Mouse (Mus musculus): ENCODE results near the gene Rhobtb1. TPM values are rescaled to one million over a fixed set of nuclear protein-coding genes. Genes with fewer than 3 reads are reported as not detected.

The Rhobtb1 gene
- polyA plus RNA-seq, 1 experiment from 2014 or later = 18.1 TPM

- ATAC-seq (ENCODE audit: low FRiP score, low TSS enrichment) (no peak), DNase-seq (no peak)
- Histone ChIP-seq H3K27ac (replicated peaks; ENCODE audit: low read depth, low read length) (no peak overlapping the region), H3K4me1 (ENCODE audit: control insufficient read depth, insufficient read depth, low read length) (no peaks in the 10 kb centered on the region), H3K9ac (replicated peaks; ENCODE audit: low read length) (no peak overlapping the region), H3K9me3 (ENCODE audit: control insufficient read depth, low read length) (no peaks in the 10 kb centered on the region), H3K36me3 (ENCODE audit: control insufficient read depth, insufficient read depth, low read length) (no peaks in the 10 kb centered on the region), H3K4me2 (ENCODE audit: low read length) (no peak overlapping the region), H3K4me3 (replicated peaks; ENCODE audit: low read depth, low read length) (no peak overlapping the region), H3K27me3 (ENCODE audit: control insufficient read depth, insufficient read depth, low read length) (no peaks in the 10 kb centered on the region)
- WGBS = 79% methylated on average over 6 of the region's 6 CpGs
These were observed 5.2 kb downstream of the Rhobtb1 start for GRCm38 (mm10) chr10:69156462-69156861.

GRCm38 (mm10) chr10:69157471-69157870 lies 6.2 kb downstream of the Rhobtb1 start:
- Histone ChIP-seq H3K27ac (replicated peaks; ENCODE audit: low read depth, low read length) (no peak overlapping the region), H3K9ac (replicated peaks; ENCODE audit: low read length) (no peak overlapping the region), H3K9me3 (ENCODE audit: control insufficient read depth, low read length) (no peaks in the 10 kb centered on the region), H3K27me3 (ENCODE audit: control insufficient read depth, insufficient read depth, low read length) (no peaks in the 10 kb centered on the region), H3K4me3 (replicated peaks; ENCODE audit: low read depth, low read length) (no peak overlapping the region), H3K36me3 (ENCODE audit: control insufficient read depth, insufficient read depth, low read length) (no peaks in the 10 kb centered on the region), H3K4me1 (ENCODE audit: control insufficient read depth, insufficient read depth, low read length) (no peaks in the 10 kb centered on the region), H3K4me2 (ENCODE audit: low read length) (no peak overlapping the region)
- WGBS = 79% methylated on average over 2 of the region's 2 CpGs
- ATAC-seq (ENCODE audit: low FRiP score, low TSS enrichment) = no peak
- DNase-seq = no peak

GRCm38 (mm10) chr10:69160877-69161276 lies 9.6 kb downstream of the Rhobtb1 start:
- Histone ChIP-seq H3K27me3 (ENCODE audit: control insufficient read depth, insufficient read depth, low read length) (no peaks in the 10 kb centered on the region), H3K4me1 (ENCODE audit: control insufficient read depth, insufficient read depth, low read length) (no peaks in the 10 kb centered on the region), H3K27ac (replicated peaks; ENCODE audit: low read depth, low read length) (no peak overlapping the region), H3K4me3 (replicated peaks; ENCODE audit: low read depth, low read length) (no peak overlapping the region), H3K36me3 (ENCODE audit: control insufficient read depth, insufficient read depth, low read length) (no peaks in the 10 kb centered on the region), H3K9me3 (ENCODE audit: control insufficient read depth, low read length) (no peaks in the 10 kb centered on the region), H3K9ac (replicated peaks; ENCODE audit: low read length) (no peak overlapping the region), H3K4me2 (ENCODE audit: low read length) (no peak overlapping the region)
- ATAC-seq (ENCODE audit: low FRiP score, low TSS enrichment) (no peak), DNase-seq (no peak)
- 88% methylated on average over 2 of the region's 2 CpGs for WGBS

- DNase-seq (no peak), ATAC-seq (ENCODE audit: low FRiP score, low TSS enrichment) (no peak)
- Histone ChIP-seq H3K4me1 (ENCODE audit: control insufficient read depth, insufficient read depth, low read length) (no peaks in the 10 kb centered on the region), H3K9ac (replicated peaks; ENCODE audit: low read length) (no peak overlapping the region), H3K4me3 (replicated peaks; ENCODE audit: low read depth, low read length) (no peak overlapping the region), H3K27me3 (ENCODE audit: control insufficient read depth, insufficient read depth, low read length) (no peaks in the 10 kb centered on the region), H3K36me3 (ENCODE audit: control insufficient read depth, insufficient read depth, low read length) (no peaks in the 10 kb centered on the region), H3K4me2 (ENCODE audit: low read length) (no peak overlapping the region), H3K27ac (replicated peaks; ENCODE audit: low read depth, low read length) (no peak overlapping the region), H3K9me3 (ENCODE audit: control insufficient read depth, low read length) (no peaks in the 10 kb centered on the region)
- WGBS = 77% methylated on average over 3 of the region's 3 CpGs
These were observed 10.3 kb downstream of the Rhobtb1 start for GRCm38 (mm10) chr10:69161503-69161902.

GRCm38 (mm10) chr10:69162577-69162976 lies 11.3 kb downstream of the Rhobtb1 start:
- 85% methylated on average over 5 of the region's 5 CpGs for WGBS
- H3K9ac ChIP-seq (replicated peaks; ENCODE audit: low read length) = no peak overlapping the region

GRCm38 (mm10) chr10:69163216-69163615 lies 12.0 kb downstream of the Rhobtb1 start:
- Histone ChIP-seq H3K27me3 (ENCODE audit: control insufficient read depth, insufficient read depth, low read length) (no peaks in the 10 kb centered on the region), H3K27ac (replicated peaks; ENCODE audit: low read depth, low read length) (no peak overlapping the region), H3K9ac (replicated peaks; ENCODE audit: low read length) (no peak overlapping the region), H3K4me1 (ENCODE audit: control insufficient read depth, insufficient read depth, low read length) (no peaks in the 10 kb centered on the region), H3K4me2 (ENCODE audit: low read length) (no peak overlapping the region), H3K4me3 (replicated peaks; ENCODE audit: low read depth, low read length) (no peak overlapping the region), H3K9me3 (ENCODE audit: control insufficient read depth, low read length) (no peaks in the 10 kb centered on the region), H3K36me3 (ENCODE audit: control insufficient read depth, insufficient read depth, low read length) (no peaks in the 10 kb centered on the region)
- no peak for ATAC-seq (ENCODE audit: low FRiP score, low TSS enrichment)
- no peak for DNase-seq
- WGBS = 93% methylated on average over 5 of the region's 5 CpGs

More at GRCm38 (mm10) chr10:69162577-69162976, 11.3 kb downstream of the Rhobtb1 start:
- no peaks in the 10 kb centered on the region for H3K36me3 ChIP-seq (ENCODE audit: control insufficient read depth, insufficient read depth, low read length)
- H3K4me1 ChIP-seq (ENCODE audit: control insufficient read depth, insufficient read depth, low read length) = no peaks in the 10 kb centered on the region
- no peaks in the 10 kb centered on the region for H3K9me3 ChIP-seq (ENCODE audit: control insufficient read depth, low read length)
- H3K27me3 ChIP-seq (ENCODE audit: control insufficient read depth, insufficient read depth, low read length) = no peaks in the 10 kb centered on the region
- H3K4me3 ChIP-seq (replicated peaks; ENCODE audit: low read depth, low read length) = no peak overlapping the region
- no peak overlapping the region for H3K4me2 ChIP-seq (ENCODE audit: low read length)
- H3K27ac ChIP-seq (replicated peaks; ENCODE audit: low read depth, low read length) = no peak overlapping the region
- ATAC-seq (ENCODE audit: low FRiP score, low TSS enrichment) = no peak
- no peak for DNase-seq

GRCm38 (mm10) chr10:69165125-69165524 lies 13.9 kb downstream of the Rhobtb1 start:
- no peaks in the 10 kb centered on the region for H3K4me1 ChIP-seq (ENCODE audit: control insufficient read depth, insufficient read depth, low read length)
- H3K27ac ChIP-seq (replicated peaks; ENCODE audit: low read depth, low read length) = no peak overlapping the region
- H3K4me3 ChIP-seq (replicated peaks; ENCODE audit: low read depth, low read length) = no peak overlapping the region
- no peaks in the 10 kb centered on the region for H3K36me3 ChIP-seq (ENCODE audit: control insufficient read depth, insufficient read depth, low read length)
- WGBS = 67% methylated on average over 7 of the region's 7 CpGs
- no peak overlapping the region for H3K4me2 ChIP-seq (ENCODE audit: low read length)
- DNase-seq (peak; percentile 63), ATAC-seq (ENCODE audit: low FRiP score, low TSS enrichment) (no peak)
- no peak overlapping the region for H3K9ac ChIP-seq (replicated peaks; ENCODE audit: low read length)
- H3K27me3 ChIP-seq (ENCODE audit: control insufficient read depth, insufficient read depth, low read length) = no peaks in the 10 kb centered on the region
- H3K9me3 ChIP-seq (ENCODE audit: control insufficient read depth, low read length) = no peaks in the 10 kb centered on the region

- Histone ChIP-seq H3K4me2 (ENCODE audit: low read length) (no peak overlapping the region), H3K36me3 (ENCODE audit: control insufficient read depth, insufficient read depth, low read length) (no peaks in the 10 kb centered on the region), H3K27ac (replicated peaks; ENCODE audit: low read depth, low read length) (no peak overlapping the region), H3K4me3 (replicated peaks; ENCODE audit: low read depth, low read length) (no peak overlapping the region), H3K4me1 (ENCODE audit: control insufficient read depth, insufficient read depth, low read length) (no peaks in the 10 kb centered on the region), H3K9me3 (ENCODE audit: control insufficient read depth, low read length) (no peaks in the 10 kb centered on the region), H3K9ac (replicated peaks; ENCODE audit: low read length) (no peak overlapping the region), H3K27me3 (ENCODE audit: control insufficient read depth, insufficient read depth, low read length) (no peaks in the 10 kb centered on the region)
- 88% methylated on average over 3 of the region's 3 CpGs for WGBS
- ATAC-seq (ENCODE audit: low FRiP score, low TSS enrichment) = no peak
- no peak for DNase-seq
These were observed 14.6 kb downstream of the Rhobtb1 start for GRCm38 (mm10) chr10:69165847-69166246.

- WGBS = 91% methylated on average over 12 of the region's 12 CpGs
- no peak for ATAC-seq (ENCODE audit: low FRiP score, low TSS enrichment)
These were observed 15.3 kb downstream of the Rhobtb1 start for GRCm38 (mm10) chr10:69166514-69166913.

More at GRCm38 (mm10) chr10:69166514-69166913, 15.3 kb downstream of the Rhobtb1 start:
- H3K27ac ChIP-seq (replicated peaks; ENCODE audit: low read depth, low read length) = no peak overlapping the region
- no peak overlapping the region for H3K4me2 ChIP-seq (ENCODE audit: low read length)
- no peak overlapping the region for H3K4me3 ChIP-seq (replicated peaks; ENCODE audit: low read depth, low read length)
- H3K36me3 ChIP-seq (ENCODE audit: control insufficient read depth, insufficient read depth, low read length) = no peaks in the 10 kb centered on the region
- H3K27me3 ChIP-seq (ENCODE audit: control insufficient read depth, insufficient read depth, low read length) = no peaks in the 10 kb centered on the region
- H3K4me1 ChIP-seq (ENCODE audit: control insufficient read depth, insufficient read depth, low read length) = no peaks in the 10 kb centered on the region
- no peaks in the 10 kb centered on the region for H3K9me3 ChIP-seq (ENCODE audit: control insufficient read depth, low read length)
- DNase-seq = no peak
- no peak overlapping the region for H3K9ac ChIP-seq (replicated peaks; ENCODE audit: low read length)

Measured in midbrain, embryonic 14.5 days (tissue).